Mouse (Mus musculus): ENCODE data around the gene Pex11g. TPM values are rescaled to one million over a fixed set of nuclear protein-coding genes. Genes with fewer than 3 reads are reported as not detected.
A peak's percentile ranks its signal among the peaks of the same experiment; 100 is the strongest.

Pex11g gene
- total and polyA plus RNA-seq, 2 experiments, result 27.8 to 51.2 TPM

DNA sequence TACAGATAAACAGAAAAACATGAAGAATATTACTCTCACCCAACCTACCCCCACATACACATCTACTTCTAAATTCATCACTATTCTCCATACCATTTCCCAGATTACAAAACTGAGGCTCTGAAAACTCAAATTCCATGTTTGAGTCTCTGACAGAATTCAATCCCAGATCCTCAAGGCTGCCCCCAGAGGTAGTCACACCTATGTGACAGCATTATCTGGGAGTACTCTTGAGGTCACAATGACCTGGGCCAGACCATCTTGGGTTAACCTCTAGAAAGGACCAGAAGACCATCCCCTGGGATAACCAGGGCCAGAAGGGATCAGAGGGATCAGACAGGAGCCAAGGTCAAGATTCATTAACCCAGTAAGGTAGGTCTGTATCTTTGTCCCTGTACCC is 3.1 kb upstream of the Pex11g start, which contains the start of gene Tex45:
Gene Tex45, plus strand, starts transcription at position 301 of the 400 bp plus-strand sequence.
- Histone ChIP-seq H3K4me3 (ENCODE audit: insufficient read depth, low read depth, low read length) (no peak within 1 kb of the TSS), H3K27ac (replicated peaks; ENCODE audit: insufficient read depth, low read depth, low read length) (no peak within 1 kb of the TSS), H3K9ac (ENCODE audit: low read depth, low read length) (no peak within 1 kb of the TSS), H3K36me3 (ENCODE audit: control insufficient read depth, insufficient read depth, low read length) (no peaks in the 10 kb centered on the region), H3K27me3 (ENCODE audit: control insufficient read depth, insufficient read depth, low read length) (no peaks in the 10 kb centered on the region), H3K4me1 (ENCODE audit: control insufficient read depth, insufficient read depth, low read length) (peaks cover 21% of the 10 kb centered on the region), H3K79me2 (ENCODE audit: control insufficient read depth, insufficient read depth, low read length) (peaks cover 4% of the 10 kb centered on the region; the same call in 1 of the 2 replicates)
- DNase-seq (ENCODE audit: extremely low read depth, low read depth, low spot score), result no peak
- TF ChIP-seq POLR2A (IDR thresholded peaks at IDR 0.05; ENCODE audit: extremely low read depth, insufficient read depth, low read length), result no peak

DNA sequence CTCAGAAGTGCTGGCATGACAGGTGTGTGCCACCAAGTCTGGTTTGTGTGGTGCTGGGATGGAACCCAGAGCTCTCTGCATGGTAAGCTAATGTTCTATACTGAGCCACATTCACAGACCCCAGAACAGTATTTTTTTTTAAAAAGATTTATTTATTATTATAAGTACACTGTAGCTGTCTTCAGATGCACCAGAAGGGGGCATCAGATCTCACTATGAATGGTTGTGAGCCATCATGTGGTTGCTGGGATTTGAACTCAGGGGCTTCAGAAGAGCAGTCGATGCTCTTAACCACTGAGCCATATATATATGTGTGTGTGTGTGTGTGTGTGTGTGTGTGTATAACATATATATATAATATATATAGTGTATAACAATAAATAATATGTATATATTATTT is 1.4 kb upstream of the Pex11g start:
- H3K36me3 ChIP-seq (ENCODE audit: control insufficient read depth, insufficient read depth, low read length), result 0 out of 2 replicates have a peak, but pooled peaks cover 2% of the 10 kb centered on the region
- peaks cover 27% of the 10 kb centered on the region for H3K4me1 ChIP-seq (ENCODE audit: control insufficient read depth, insufficient read depth, low read length)
- peaks cover 4% of the 10 kb centered on the region; the same call in 1 of the 2 replicates for H3K79me2 ChIP-seq (ENCODE audit: control insufficient read depth, insufficient read depth, low read length)
- DNase-seq (ENCODE audit: extremely low read depth, low read depth, low spot score), result no peak
- no peak overlapping the region for H3K4me3 ChIP-seq (ENCODE audit: insufficient read depth, low read depth, low read length)
- H3K27me3 ChIP-seq (ENCODE audit: control insufficient read depth, insufficient read depth, low read length), result no peaks in the 10 kb centered on the region
- H3K27ac ChIP-seq (replicated peaks; ENCODE audit: insufficient read depth, low read depth, low read length), result peak overlapping the region; percentile 98
- no peak for TF ChIP-seq CTCF (IDR thresholded peaks at IDR 0.05; ENCODE audit: low read depth, low read length)
- TF ChIP-seq POLR2A (IDR thresholded peaks at IDR 0.05; ENCODE audit: extremely low read depth, insufficient read depth, low read length), result no peak
- no peak overlapping the region for H3K9ac ChIP-seq (ENCODE audit: low read depth, low read length)
- 93% methylated on average over 1 of the region's 1 CpGs for WGBS

DNA sequence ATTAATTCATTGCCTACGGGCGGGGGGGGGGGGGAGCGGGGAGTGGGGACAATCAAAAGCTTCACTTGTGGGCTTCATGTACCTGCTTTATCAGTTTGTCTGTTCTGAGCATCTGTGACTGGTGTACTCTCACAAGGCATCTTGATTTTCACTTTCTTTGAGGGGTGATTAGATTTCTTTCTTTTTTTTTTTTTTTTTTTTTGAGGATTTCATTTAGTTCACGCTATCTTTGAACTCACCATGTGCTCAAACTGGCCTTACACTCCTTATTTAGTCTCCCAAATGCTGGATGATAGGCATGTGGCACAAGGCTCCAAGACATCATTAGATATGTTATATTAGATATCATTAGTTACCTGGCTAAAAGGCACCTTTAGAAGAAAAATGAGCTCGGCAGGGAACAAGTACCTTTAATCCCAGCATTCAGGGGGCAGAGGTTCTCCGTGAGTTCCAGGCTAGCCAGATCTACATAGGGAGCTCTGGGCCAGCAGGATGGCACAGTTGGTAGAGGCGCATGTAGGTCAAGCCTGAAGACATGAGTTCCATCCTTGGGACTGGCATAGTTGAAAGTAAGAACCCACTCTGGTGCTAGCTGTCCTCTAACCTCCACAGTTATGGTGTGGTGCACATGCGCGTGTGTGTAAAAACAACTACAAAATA is 536 bp upstream of the Pex11g start:
- H3K4me1 ChIP-seq (ENCODE audit: control insufficient read depth, insufficient read depth, low read length), result peaks cover 31% of the 10 kb centered on the region
- WGBS, result 31% methylated on average over 9 of the region's 9 CpGs
- H3K79me2 ChIP-seq (ENCODE audit: control insufficient read depth, insufficient read depth, low read length), result peaks cover 4% of the 10 kb centered on the region; the same call in 1 of the 2 replicates
- peak; percentile 58 for DNase-seq (ENCODE audit: extremely low read depth, low read depth, low spot score)
- no peaks in the 10 kb centered on the region for H3K27me3 ChIP-seq (ENCODE audit: control insufficient read depth, insufficient read depth, low read length)
- TF ChIP-seq POLR2A (IDR thresholded peaks at IDR 0.05; ENCODE audit: extremely low read depth, insufficient read depth, low read length), result no peak
- no peak for TF ChIP-seq CTCF (IDR thresholded peaks at IDR 0.05; ENCODE audit: low read depth, low read length)
- peak overlapping the region; percentile 41; the same call in 1 of the 2 replicates for H3K9ac ChIP-seq (ENCODE audit: low read depth, low read length)
- H3K27ac ChIP-seq (replicated peaks; ENCODE audit: insufficient read depth, low read depth, low read length), result peak overlapping the region; percentile 98
- H3K4me3 ChIP-seq (ENCODE audit: insufficient read depth, low read depth, low read length), result peak overlapping the region; percentile 78; the same call in 1 of the 2 replicates
- 0 out of 2 replicates have a peak, but pooled peaks cover 2% of the 10 kb centered on the region for H3K36me3 ChIP-seq (ENCODE audit: control insufficient read depth, insufficient read depth, low read length)

DNA sequence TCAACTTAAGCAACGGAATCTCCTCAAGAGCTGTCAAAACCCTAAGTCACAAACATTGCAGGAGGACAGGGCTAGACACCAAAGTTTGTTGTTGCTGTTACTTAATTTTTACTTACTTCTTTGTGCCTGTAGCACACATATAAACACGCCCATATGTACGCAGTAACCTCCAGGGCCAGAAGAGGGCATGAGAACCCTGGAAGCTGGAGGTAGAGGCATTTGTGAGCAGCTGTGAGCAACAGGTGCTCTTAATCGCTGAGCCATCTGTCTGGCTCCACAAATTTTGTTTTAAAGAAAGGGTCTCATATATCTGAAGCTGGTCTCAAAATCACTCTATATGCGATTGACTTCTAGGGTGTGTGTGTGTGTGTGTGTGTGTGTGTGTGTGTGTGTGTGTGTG is 3.2 kb downstream of the Pex11g start:
- Histone ChIP-seq H3K4me3 (ENCODE audit: insufficient read depth, low read depth, low read length) (no peak overlapping the region), H3K27ac (replicated peaks; ENCODE audit: insufficient read depth, low read depth, low read length) (peak overlapping the region; percentile 78), H3K9ac (ENCODE audit: low read depth, low read length) (peak overlapping the region; percentile 19), H3K79me2 (ENCODE audit: control insufficient read depth, insufficient read depth, low read length) (peaks cover 4% of the 10 kb centered on the region; the same call in 1 of the 2 replicates), H3K4me1 (ENCODE audit: control insufficient read depth, insufficient read depth, low read length) (peaks cover 39% of the 10 kb centered on the region), H3K27me3 (ENCODE audit: control insufficient read depth, insufficient read depth, low read length) (no peaks in the 10 kb centered on the region), H3K36me3 (ENCODE audit: control insufficient read depth, insufficient read depth, low read length) (peaks cover 14% of the 10 kb centered on the region; the same call in 1 of the 2 replicates)
- peak; percentile 76 for DNase-seq (ENCODE audit: extremely low read depth, low read depth, low spot score)
- 46% methylated on average over 5 of the region's 5 CpGs for WGBS
- peak; percentile 69 for TF ChIP-seq CTCF (IDR thresholded peaks at IDR 0.05; ENCODE audit: low read depth, low read length)
- no peak for TF ChIP-seq POLR2A (IDR thresholded peaks at IDR 0.05; ENCODE audit: extremely low read depth, insufficient read depth, low read length)

DNA sequence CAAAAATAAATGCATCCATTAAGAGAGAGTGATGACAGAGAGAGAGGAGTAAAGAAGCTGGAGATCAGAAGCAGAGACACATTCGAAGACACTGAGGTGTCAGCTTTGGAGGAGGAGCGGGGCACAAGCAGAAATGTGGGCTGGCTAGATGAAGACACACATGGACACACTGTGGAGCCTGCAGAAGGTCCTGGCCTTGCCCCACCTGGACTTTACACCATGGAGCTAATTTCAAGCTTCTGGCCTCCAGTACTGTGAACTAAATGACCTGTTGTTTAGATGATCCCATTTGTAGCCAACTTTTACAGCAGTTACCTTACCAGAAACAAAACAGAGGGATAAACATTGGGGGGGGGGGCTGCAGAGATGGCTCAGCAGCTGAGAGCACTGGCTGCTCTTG is 4.2 kb downstream of the Pex11g start:
- Histone ChIP-seq H3K27ac (replicated peaks; ENCODE audit: insufficient read depth, low read depth, low read length) (peak overlapping the region; percentile 78), H3K4me1 (ENCODE audit: control insufficient read depth, insufficient read depth, low read length) (peaks cover 34% of the 10 kb centered on the region), H3K27me3 (ENCODE audit: control insufficient read depth, insufficient read depth, low read length) (no peaks in the 10 kb centered on the region), H3K9ac (ENCODE audit: low read depth, low read length) (no peak overlapping the region), H3K79me2 (ENCODE audit: control insufficient read depth, insufficient read depth, low read length) (peaks cover 4% of the 10 kb centered on the region; the same call in 1 of the 2 replicates), H3K4me3 (ENCODE audit: insufficient read depth, low read depth, low read length) (no peak overlapping the region), H3K36me3 (ENCODE audit: control insufficient read depth, insufficient read depth, low read length) (peaks cover 14% of the 10 kb centered on the region; the same call in 1 of the 2 replicates)
- WGBS, result 21% methylated on average over 2 of the region's 2 CpGs
- no peak for TF ChIP-seq CTCF (IDR thresholded peaks at IDR 0.05; ENCODE audit: low read depth, low read length)
- TF ChIP-seq POLR2A (IDR thresholded peaks at IDR 0.05; ENCODE audit: extremely low read depth, insufficient read depth, low read length), result no peak
- DNase-seq (ENCODE audit: extremely low read depth, low read depth, low spot score), result peak; percentile 97

DNA sequence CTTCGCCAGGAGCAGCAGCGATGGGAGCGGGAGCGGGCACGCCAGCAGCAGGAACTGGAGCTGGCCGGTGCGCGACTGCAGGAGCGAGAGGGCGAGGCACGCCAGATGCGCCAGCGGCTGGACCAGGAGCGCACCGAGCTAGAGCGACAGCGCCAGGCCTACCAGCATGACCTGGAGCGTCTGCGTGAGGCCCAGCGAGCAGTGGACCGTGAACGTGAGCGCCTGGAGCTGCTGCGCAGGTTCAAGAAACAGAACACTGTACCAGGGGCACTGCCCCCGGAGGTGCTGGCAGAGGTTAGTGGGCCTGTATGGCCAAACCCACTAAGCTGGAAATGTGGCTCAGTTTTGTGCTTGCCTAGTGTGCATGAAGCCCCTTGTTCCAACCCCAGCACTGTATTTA is 15.5 kb downstream of the Pex11g start:
- DNase-seq (ENCODE audit: extremely low read depth, low read depth, low spot score), result no peak
- 98% methylated on average over 25 of the region's 25 CpGs for WGBS
- H3K27me3 ChIP-seq (ENCODE audit: control insufficient read depth, insufficient read depth, low read length), result no peaks in the 10 kb centered on the region

More for the DNA sequence above, 15.5 kb downstream of the Pex11g start:
- Histone ChIP-seq H3K9ac (ENCODE audit: low read depth, low read length) (no peak overlapping the region), H3K79me2 (ENCODE audit: control insufficient read depth, insufficient read depth, low read length) (no peaks in the 10 kb centered on the region), H3K4me3 (ENCODE audit: insufficient read depth, low read depth, low read length) (no peak overlapping the region), H3K4me1 (ENCODE audit: control insufficient read depth, insufficient read depth, low read length) (no peaks in the 10 kb centered on the region), H3K36me3 (ENCODE audit: control insufficient read depth, insufficient read depth, low read length) (peaks cover 22% of the 10 kb centered on the region), H3K27ac (replicated peaks; ENCODE audit: insufficient read depth, low read depth, low read length) (no peak overlapping the region)
- TF ChIP-seq POLR2A (IDR thresholded peaks at IDR 0.05; ENCODE audit: extremely low read depth, insufficient read depth, low read length) (no peak), CTCF (IDR thresholded peaks at IDR 0.05; ENCODE audit: low read depth, low read length) (no peak)
